Mouse (Mus musculus) right cerebral cortex, postnatal 4 days (tissue): ENCODE measurements around the gene Teddm2.
A peak's percentile ranks its signal among the peaks of the same experiment; 100 is the strongest.
"Not testable (repeated sequence)": the region's sequence is repeated elsewhere in the genome, so short reads cannot be mapped to it uniquely, and the experiment has no call there.

Experiments
- DNase-seq: peaks from one replicate; pipeline ENCODE4 v3.0.0-alpha.2; 2022

The Teddm2 gene

DNA sequence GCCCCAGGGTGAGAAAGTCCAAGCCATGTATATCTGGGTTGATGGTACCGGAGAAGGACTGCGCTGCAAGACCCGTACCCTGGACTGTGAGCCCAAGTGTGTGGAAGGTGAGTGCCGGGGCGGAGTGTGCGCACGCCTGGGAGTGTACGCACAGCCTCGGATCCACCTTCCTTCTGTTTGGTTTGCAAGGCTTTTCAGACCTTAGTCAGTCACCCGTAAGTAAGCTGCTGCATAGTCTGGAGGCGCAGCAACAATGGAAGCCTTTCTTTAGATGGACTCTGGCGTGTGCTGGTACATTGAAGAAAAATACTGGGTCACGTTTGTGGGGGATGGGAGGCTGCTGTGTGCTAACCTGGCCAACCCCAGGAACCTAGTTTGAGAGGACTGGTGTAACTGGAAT is 3.0 kb upstream of the Teddm2 start:
- DNase-seq = no peak

DNA sequence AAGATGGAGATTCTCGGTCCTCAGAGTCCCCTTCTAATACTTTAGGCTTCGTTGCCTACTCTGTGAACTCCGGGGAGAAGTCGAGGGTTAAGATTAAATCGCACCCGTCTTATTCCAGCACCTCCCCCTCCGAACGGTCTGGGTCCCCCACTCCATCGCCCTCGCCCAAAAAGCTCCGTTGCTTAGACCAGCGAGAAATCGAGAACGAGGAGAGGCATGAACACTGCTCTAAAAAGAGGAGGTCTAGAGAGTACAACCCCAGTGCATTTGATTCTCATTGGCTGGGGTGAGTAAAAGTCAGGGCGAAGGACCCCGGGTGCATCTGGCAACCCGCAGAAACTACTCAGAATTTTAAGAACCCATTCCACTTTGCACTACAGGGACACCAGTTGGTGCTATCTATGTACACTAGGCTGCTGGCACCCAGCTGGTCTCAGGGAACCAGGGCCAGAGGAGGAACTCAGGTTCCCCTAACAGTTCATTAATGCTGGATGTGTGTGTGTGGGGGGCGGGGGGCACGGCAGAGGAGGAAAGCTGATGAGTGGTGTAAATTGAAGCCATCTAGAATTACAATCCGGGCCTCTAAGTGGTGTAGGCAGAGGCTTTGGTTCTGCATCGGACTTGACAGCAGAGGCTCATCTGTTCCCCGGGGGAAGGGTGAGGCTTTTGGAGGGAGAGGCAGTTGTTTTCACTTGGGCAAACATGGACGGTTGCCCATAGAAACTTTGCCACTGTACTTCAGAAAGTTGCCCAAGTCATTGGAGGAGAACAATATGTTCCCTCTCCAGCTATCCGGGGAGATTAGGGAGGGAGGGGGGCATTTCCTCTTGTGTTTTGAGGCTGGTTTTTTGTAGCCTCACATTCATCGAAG is 1.1 kb upstream of the Teddm2 start:
- DNase-seq = no peak

DNA sequence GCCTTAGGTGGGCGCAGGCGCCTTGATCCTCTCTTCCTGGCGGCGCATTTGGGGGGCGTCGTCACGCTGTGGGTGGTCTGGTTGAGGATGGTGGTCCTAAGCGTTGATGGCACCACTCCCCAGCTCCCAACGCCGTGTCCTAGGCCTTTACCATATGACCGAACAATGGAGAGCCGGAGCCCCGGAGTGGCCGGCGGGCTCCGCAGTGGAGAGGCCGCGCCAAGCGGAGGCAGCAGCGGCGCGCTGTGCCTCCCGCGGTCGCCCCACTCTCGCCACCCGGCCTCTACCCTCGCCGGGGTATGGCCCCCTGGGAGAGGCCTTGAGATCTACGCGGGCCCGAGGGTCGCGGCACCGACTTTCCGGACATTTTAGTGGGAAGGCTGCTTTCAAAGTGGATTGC is 353 bp upstream of the Teddm2 start:
- DNase-seq = no peak

DNA sequence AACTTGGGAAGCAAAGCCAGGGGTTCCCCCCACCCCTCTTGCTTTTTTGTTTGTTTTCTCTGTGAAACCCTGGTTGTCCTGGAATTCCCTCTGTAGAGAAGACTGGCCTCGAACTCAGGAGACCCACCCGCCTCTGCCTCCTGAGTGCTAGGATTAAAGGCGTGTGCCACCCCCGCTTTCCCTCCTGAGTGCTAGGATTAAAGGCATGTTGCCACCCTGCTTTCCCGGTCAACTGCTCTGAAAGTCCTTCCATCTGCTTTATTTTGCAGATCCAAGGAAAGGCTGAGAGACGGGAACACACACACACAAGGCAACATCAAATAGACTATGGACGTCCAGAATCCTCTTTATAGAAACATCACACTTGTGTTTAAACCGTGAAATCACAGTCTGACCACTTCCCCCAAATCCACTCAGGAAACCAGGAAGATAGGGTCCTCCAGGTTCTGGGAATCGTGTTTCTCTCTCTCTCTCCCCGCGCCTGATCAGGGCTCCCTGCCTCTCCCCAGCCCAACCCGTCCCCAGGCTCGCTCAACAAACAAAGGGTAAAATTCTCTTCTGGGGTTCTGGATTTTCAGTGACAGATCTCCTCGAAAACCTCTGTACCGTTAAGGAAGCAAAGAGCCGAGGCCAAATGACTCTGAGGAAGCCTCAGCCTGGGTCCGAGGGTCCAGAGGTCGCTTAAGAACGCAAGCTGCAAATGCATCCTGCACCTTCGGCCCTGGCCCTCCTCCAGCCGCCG is 868 bp downstream of the Teddm2 start:
- DNase-seq = no peak

DNA sequence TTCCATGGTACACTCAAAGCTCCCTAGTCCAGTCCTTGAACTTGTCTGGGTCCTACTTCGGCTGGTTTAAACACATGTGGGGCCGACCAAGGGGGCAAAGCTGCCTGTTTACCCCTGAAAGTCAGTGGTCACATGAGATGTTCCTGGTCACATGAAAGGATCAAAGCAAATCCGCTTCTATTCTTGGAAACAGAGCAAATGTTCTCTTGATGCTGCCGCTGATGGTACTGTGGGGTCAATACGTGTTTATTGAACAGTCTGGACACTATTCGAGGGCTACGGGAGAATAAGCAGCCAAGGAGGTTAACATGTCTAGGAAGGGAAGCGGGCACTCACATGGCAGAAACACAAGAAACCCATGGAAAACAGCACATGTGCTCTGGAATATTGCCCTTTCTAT is 2.8 kb downstream of the Teddm2 start:
- no peak for DNase-seq

DNA sequence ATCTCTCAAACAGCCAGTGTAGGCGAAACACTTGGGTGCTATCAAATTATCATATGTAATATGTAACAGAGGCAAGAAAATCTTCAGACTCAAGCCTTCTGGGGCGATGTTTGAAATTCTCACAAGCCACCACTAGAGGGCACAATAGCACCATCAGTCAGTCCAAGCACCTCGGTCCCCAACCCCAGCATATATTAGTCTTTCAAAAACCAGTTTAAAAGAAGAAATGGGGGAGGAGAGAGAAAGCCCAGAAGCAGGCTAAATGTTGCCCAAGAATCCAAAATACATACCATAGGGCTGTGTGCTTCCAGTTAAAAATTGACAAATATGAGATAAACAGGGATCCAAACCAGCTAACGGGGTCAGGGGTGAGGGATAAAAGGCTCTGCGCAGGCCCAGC is 5.0 kb downstream of the Teddm2 start:
- DNase-seq = peak; percentile 73

DNA sequence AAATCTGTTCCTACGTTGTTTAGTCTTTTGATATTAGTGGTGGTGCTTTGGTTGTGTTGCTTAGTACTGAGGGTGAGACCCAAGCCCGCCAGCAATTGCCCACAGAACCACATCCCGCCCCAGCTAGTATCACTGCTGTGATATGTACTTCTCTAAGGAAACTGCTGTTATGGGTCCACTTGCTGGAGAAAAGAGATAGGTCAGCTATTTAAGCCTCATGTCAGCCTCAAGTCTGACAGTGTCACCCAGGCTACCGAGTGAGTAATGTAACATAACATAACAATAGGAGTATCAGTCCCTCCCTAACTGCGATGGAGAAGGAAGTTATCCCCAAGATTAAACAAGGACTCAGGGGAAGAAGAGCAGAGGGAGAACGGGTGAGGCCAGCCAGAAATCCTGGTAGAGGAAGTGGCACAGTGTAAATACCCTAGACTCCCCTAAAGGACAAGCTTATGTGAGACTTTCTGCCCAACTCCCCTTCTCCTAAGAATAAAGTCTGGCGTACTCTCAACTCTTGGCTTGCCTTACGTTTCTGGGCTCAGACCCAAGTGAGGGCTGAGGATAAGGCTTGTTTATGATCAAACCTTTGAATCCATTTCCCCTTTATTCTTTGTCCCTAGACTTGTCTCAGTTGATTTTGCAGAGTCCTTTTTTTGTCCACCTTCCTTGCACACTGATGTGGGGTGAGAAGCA is 5.7 kb downstream of the Teddm2 start:
- DNase-seq = no peak

DNA sequence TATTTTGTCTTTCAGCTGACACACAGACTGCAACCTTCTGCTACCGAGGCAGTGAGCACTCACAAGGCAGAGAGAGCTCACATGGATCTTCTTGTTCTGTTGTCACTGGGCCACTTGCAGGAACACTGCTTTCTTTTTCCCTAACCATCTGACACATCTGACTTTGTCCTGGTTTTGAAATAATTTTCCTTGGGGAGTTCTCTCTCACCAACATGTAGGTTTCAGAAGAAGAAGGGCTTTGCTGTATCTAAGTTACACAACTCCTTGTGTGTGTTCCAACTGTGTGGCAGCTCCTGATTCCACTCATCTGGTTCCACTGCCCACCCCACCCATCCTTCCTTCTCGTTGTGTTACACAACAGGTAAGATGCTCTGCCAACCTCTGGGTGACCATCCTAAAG is 6.3 kb downstream of the Teddm2 start:
- no peak for DNase-seq

DNA sequence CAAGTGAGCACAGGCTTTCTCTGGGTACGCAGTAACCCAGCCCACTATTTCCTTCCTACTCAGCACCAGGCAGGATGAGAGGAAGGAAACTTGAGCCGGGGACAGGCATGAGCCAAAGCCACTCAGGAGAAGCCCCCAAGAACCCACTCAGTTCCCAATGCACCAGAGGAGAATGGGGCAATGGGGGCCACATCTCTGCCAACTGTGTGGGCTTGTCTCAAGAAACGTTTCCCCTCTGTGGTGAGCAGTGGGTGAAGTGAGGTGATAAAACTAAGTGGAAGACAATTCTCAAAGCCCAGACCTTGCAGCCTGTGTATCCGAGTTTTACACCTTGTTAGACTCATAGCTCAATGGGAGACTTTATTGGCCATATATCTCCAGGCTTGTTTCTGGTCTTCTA is 8.6 kb downstream of the Teddm2 start, which contains the start of gene Teddm1a:
Teddm1a (plus strand) TSS at position 301 of the 400 bp plus-strand sequence.
- no peak for DNase-seq

DNA sequence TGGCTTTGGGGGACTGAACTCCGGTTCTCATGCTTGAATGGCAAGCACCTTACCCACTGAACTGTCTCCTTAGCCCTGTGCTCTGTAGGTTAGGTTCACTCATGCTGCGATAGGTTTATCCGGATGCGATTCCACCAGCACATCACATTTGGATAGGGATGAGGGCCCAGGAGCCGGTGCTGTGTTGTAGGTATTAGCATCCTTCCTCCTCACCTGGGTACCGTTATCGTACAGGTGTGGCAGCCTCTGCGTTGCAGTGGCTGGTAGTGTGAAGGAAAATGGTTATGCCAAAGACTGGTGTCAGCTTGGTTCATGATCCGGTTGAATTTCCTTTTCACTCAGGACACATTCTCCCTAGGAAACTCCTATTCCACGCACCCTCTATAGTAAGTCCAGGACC is 9.9 kb downstream of the Teddm2 start:
- no peak for DNase-seq

DNA sequence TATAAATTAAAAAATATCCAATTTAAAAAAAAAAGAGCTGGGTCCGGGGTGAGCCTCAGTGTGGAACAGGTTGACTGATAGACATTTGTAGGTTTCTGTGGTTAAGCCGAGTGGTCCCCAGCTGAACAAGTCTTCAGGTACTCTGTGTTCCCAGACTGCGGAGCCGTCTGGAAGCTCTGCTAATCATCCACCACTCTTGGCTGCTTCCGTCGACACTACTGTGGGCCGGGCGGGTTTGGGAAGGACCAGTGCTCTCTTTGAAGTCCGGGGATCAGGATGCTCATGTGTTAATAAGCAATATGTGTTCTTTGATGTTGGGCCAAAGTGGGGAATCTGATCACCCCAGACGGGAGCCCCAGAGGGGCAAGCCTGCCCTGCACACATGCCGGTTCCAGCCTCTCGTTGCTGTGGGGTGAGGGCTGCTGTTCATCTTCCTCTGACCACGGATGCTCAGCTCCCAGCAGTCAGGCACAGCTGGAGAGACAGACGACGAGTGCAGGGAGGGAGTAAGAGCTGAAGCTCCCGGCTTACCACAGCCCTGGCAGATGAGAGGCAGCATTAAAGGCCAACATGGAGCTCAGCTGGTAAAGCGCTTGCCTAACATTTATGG is 13.9 kb downstream of the Teddm2 start:
- no peak for DNase-seq

DNA sequence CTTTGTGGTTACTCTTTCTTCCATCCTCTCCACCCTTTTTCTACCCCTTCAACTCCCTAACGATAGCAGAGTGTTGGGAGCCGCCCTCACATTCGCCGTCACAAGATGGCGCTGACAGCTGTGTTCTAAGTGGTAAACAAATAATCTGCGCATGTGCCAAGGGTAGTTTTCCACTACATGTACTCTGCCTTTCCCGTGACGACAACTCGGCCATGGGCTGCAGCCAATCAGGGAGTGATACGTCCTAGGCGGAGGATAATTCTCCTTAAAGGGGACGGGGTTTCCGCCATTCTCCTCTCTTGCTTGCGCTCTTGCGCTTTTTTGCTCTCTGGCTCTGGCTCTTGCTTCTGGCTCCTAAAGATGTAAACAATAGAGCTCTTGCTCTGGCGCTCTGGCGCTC is 19.6 kb downstream of the Teddm2 start:
- not testable (repeated sequence) for DNase-seq

DNA sequence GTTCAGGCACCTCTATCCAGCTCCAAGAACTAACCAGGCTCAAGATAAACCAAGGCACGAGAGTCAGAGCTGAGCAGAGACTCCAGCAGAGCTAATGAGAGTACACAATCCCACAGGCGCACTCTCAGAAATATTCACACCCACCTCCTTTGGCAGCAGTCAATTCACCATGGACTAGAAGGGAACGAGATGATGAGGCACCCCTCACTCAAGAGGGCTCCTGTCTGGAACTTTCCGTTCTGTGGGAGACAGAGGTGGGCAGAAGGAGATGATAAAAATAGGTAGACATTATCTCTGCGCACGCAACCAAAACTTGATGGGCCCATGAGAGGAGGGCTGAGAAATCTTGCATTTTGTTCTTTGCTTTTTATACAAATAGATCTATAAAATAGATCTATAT is 26.0 kb downstream of the Teddm2 start, which contains the start of gene Teddm1b:
Teddm1b (plus strand) TSS at position 301 of the 400 bp plus-strand sequence.
- DNase-seq = no peak

DNA sequence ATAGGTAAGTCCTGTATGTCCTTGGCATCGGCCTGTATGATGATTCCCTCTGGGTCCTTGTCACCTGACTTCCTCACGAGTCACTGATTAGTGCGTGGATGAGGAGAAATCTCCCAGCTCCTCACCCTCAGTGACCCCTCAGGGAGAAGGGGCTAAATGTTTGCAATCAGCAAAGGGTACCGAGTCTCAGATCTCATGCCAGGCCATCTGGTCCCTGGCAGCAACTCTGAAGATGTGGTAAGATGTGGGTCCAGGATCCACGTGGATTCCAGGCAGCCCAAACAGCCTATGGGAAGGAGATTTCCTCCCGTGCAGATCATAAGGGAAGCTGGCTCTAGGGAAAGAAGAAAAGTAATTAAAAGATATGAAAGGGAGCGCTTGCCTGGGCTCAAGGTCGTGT is 44.1 kb downstream of the Teddm2 start:
- DNase-seq = no peak

DNA sequence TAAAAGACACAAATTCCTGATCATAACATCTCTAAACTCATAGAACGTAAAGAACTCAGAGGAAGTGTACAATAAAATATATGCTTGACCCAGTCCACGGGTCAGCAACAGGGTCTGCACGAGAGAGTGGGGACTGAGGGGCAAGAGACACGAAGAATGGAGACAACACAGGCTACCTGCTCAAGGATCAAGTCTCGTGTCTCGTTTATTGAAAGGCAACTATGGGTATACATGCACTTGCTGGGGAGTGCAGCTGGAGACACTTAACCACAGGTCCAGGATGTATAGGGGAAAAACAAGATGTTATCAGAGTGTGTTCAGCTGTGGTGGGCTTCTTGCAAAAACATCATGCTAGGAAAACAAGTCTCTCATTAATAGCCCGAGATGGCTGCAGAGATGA is 47.3 kb downstream of the Teddm2 start:
- DNase-seq = not testable (repeated sequence)

DNA sequence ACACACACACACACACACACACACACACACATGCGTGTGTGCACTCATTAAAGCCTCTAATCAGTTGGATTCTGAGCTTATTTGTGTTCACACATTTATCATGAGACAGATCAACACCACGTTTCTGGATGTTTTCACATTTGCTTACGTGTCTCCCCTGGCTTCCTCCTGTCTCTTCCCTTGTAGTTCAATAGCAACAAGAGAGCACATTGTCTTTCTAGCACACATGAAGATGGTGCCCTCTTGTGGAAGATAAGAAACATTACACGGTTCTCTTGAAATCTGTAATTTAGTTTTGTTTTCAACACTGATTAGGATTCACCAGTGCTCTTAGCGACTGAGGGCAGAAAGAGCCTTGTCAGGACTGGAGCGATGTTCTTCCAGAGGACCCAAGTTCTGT is 53.2 kb downstream of the Teddm2 start:
- no peak for DNase-seq

DNA sequence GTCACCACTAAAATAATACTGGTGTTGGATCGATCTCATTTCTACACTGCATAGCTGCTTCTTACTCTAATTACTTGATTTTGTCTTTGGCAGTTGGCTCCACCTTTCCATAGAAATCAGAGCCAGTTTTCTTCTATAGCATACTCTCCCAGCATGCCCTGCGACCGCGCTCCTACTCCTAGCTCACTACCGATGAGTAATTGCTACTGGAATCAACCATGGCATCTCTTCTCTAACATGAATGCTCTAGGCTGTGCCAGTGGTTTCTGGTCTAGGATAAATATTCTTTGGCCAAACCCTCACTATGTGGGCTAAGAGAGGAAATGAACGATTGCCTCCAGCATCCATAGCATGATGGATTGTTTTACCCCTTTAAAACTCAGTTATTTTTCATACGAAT is 53.6 kb downstream of the Teddm2 start:
- DNase-seq = no peak

DNA sequence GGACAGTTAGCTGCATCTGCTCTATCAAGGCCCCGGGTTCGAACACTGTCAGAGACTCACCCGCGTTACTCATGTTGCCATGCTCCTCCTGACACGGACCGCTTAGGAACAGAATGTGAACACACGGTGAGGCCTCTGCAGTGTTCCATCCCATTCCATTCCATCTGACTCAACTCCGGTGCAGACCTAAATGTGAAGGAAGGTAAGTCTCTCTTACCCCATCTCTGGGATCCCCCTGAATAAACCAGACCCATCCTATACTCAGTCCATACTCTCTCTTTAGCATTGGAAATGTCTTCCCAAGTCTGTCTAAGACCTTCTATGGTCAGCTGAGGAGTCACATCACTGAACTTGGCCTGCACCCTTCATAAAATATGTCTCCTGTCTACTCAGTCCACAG is 56.0 kb downstream of the Teddm2 start, which contains the start of gene Rgsl1:
Rgsl1 (minus strand) TSS at position 101 of the 400 bp plus-strand sequence.
- no peak for DNase-seq

DNA sequence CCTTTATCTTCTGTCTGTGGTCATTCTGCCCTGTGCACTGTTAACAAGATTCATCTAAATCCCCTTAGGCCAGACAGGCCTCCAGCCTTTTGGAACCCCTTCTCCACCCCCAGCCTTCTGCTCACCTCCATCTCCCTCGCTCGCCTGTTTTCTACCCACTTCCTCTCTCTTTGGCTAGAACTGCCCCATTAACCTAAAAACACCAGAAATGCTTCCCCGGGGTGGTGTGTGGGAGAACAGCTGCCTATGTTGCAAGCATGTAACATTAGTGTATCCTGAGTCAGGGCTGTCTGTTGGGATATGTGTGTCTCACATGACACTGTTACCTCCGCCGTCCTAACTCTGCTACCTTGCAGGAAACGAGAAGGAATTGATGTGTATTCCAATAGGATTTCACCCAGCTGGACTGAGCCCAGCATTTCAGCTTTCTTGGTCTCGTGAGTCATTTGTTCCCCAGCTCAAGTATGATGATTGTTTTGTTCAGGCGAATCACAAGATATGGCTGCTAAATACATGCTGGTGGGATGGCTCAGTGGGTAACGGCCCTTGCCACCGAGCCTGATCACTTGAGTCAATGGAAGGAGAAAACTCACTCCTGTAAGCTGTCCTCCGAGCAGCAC is 57.8 kb downstream of the Teddm2 start:
- DNase-seq = no peak

DNA sequence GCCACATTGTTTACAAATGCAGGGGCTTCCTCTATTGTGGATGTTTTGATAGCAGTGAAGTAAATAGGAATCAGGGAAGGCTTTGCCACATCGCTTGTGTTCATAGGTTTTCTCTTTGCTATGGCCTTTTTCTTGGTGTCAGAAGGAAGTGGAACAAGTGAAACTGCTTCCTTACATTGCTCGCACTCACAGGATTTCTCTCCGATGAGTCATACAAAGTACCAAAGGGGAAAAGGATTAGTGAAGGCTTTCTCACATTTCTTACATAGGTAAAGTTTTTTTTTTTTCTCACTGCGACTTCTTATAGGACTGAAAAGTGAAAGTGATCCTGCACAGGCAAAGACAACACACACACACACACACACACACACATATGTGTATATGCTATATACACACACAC is 64.0 kb downstream of the Teddm2 start:
- no peak for DNase-seq

DNA sequence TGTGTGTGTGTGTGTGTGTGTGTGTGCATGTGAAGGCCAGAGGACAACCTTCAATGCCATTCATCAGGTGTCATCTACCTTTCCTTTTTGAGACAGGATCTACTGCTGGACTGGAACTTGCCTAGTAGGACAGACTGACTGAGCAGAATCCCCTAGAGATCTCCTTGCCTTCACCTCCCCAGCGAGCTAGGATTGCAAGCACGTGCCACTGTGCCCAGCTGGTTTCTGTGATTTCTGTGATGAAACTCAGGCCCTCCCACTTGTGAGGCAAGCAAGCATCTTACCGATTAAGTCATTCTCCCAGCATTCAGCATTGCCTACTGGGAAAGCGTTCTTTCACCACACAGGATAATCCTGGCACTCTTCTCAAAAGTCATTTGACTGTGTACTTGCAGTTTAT is 69.3 kb downstream of the Teddm2 start:
- DNase-seq = no peak

DNA sequence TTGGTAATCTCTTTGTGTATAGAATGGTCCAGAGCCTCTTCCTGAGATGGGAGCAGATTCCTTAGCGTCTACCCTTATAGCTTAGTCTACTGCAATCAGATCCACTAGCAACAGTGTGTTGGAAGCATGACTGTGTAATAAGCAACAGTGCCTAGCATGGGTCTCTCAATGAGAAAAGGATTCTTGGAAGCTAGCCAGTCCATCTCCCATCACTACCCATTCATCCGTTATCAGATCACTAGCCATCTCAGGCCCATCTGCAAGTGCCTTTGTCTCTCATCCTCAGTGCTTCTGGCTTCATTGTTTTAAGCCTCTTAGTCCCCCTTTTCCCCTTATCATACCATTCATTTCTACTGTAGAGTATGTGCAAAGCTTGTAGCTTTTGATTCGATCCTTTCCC is 79.8 kb downstream of the Teddm2 start:
- no peak for DNase-seq

DNA sequence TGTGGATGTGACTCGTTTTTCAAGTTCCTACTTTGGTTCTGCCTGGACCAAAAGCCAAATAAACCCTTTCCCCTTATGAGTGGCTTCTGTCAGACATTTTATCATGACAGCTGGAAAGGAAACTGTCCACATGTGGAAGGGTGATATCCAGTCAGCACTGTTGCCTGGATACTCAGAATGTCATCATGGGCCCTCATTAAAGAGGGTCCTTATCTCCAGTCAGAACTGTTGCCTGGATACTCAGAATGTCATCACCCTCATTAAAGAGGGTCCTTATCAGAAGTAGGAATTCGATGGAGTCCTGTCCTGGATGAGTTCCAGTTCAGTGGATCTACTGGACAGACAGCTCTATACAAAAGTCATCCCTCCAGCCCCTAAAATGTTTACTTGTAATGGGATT is 85.8 kb downstream of the Teddm2 start:
- no peak for DNase-seq
